Mouse (Mus musculus) ovary, postnatal 10 days (tissue): ENCODE results near the gene Tshz2.
A peak's percentile ranks its signal among the peaks of the same experiment; 100 is the strongest.

Experiments used
- DNase-seq: peaks from one replicate; pipeline ENCODE4 v3.0.0; 2022; ENCODE audit warnings: low spot score

Tshz2 gene

DNA sequence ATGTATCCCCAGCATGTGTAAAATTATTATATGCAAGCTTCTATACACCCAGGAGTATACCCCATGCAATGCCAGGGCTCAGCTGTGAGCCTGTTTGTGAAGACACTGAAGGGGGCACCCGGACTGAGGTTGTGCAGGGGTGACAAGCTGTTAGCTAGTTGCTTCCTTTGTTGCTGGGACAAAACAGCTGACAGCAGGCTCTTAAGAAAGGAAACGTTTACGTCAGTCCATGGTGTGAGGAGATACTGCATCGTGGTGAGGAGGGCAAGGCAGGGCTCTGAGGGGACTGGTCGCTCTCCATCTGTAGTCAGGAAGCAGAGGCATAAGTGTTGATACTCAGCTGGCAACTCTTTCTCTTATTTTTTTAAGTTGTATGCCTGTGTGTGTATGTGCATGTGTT is 237.7 kb downstream of the Tshz2 start:
- DNase-seq: no peak

- no peak for DNase-seq
Measured at GRCm38 (mm10) chr2:169871436-169872060, 238.7 kb downstream of the Tshz2 start.

DNA sequence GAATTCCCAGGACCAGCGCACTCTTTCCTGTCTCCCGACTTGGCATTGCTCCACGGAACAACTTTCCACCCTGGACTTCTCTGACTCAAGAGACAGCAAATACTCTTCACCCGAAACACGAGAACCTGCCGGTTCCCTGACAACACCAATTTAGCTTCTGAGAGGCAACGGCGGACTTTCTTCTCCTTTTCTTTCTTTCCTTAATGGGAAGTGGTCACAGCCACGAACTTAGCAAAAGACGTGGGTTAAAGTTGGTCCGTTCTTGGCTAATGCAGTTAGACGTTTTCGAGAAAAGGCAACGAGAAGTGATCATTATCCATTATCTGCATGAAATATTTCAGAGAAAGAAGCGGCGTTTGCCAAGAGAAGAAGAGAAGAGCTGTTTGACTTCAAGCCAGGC is 240.6 kb downstream of the Tshz2 start:
- no peak for DNase-seq

DNA sequence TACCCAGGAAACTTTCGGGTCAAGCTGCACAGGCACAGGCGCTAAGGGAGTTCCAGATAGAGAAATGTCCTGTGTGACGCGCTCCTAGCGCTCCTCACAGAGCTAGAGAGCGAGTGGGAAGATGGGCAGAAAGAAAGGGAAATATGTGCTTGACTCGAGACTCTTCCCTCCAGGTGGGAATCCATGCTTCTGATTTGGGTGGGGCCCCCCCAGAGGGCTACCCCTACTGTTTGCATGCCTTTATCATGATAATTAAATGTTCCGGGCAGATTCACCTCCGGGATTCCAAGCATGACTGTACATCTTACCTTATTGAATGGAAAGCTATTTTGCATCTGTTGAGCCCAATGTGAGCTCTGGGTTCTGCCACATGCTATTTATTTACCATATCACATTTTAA is 255.1 kb downstream of the Tshz2 start:
- DNase-seq: no peak

- no peak for DNase-seq
Measured at GRCm38 (mm10) chr2:169892441-169893038, 259.7 kb downstream of the Tshz2 start.

- DNase-seq: no peak
Measured at GRCm38 (mm10) chr2:169902896-169903295, 270.1 kb downstream of the Tshz2 start.

GRCm38 (mm10) chr2:169906396-169906795 is 273.6 kb downstream of the Tshz2 start:
- DNase-seq: no peak

DNA sequence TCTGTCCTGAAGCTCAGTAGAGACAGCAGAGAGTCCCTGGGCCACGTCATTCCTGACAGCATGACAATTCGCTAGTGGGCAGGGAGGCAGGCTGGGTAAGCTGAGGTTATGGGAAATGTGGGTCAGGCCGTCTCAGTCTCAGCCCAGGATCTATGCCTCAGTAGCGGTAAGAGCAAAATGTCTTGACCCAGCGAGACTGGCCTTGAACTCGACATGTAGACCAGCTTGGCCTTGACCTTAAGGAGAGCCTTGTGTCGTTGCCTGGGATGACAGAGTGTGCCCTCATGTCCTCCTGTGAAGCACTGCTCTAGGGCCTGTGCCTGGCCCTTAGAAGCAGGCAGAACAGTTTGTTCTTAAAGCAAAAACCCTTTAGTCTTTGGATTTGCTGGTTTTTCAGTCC is 275.2 kb downstream of the Tshz2 start:
- DNase-seq: no peak

DNA sequence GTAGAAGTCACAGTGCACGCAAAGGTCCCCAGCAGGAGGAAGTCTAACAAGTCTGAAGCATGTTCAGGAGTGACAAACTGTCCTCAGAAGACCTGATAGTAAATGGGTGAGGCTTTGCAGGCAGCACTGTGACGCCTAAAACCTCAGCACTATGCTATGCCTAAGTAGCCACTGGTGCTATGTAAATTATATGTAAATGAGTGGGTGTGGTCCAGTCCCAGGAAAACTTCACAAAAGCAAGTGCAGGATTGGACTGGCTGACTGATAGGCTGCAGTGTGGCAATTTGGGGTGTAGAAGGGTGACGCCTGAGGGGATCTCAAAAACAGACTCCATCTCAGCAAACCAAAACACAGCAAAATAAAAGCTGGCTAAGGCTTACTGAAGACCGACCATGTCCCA is 277.8 kb downstream of the Tshz2 start:
- DNase-seq: no peak

GRCm38 (mm10) chr2:169912826-169913225 is 280.0 kb downstream of the Tshz2 start:
- DNase-seq: no peak

GRCm38 (mm10) chr2:169914903-169915302 is 282.1 kb downstream of the Tshz2 start:
- DNase-seq: no peak

- DNase-seq: no peak
Measured at GRCm38 (mm10) chr2:169915326-169915725, 282.5 kb downstream of the Tshz2 start.

GRCm38 (mm10) chr2:169919111-169919695 is 286.4 kb downstream of the Tshz2 start:
- DNase-seq: no peak

GRCm38 (mm10) chr2:169924177-169924810 is 291.5 kb downstream of the Tshz2 start:
- DNase-seq: no peak

DNA sequence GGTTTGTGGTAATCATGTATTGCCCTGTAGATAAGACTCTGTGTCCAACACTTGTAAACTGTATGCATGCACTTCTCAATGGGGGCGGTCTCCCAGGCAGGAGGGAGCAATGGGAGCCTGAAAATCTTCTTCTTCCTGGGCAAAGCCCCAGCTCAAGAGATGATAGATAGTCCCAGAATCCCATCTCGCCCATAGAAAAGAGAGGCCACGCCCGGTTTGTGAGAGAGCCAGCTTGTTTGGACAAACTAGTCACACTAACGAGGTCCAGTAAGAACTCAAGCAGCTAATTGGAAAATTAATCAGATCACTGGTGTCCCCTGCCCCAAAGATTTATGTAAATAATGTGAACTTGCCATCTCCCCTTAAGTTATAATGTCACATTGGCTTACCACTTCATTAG is 292.7 kb downstream of the Tshz2 start:
- DNase-seq: no peak

DNA sequence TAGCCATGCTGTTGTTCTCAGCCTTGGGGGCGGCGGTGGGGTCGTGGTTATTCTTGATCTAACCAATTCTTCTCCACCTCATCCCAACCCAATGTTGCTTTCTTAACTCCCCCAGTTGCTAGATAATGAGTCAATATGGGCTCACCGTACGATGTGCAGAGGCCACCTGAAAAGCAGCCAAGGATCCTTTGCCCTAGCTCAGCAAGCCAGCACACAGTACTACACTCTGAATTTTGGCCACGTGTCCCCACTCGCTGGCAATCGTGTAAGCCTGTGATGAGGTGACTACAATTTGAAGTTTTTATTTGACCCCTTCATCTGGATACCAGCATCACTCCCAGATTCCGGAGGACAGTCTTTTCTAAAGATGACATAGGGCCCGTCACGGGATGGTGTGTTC is 293.2 kb downstream of the Tshz2 start:
- DNase-seq: no peak

- DNase-seq: no peak
Measured at GRCm38 (mm10) chr2:169927401-169927800, 294.6 kb downstream of the Tshz2 start.

- DNase-seq: no peak
Measured at GRCm38 (mm10) chr2:169928447-169929120, 295.8 kb downstream of the Tshz2 start.

DNA sequence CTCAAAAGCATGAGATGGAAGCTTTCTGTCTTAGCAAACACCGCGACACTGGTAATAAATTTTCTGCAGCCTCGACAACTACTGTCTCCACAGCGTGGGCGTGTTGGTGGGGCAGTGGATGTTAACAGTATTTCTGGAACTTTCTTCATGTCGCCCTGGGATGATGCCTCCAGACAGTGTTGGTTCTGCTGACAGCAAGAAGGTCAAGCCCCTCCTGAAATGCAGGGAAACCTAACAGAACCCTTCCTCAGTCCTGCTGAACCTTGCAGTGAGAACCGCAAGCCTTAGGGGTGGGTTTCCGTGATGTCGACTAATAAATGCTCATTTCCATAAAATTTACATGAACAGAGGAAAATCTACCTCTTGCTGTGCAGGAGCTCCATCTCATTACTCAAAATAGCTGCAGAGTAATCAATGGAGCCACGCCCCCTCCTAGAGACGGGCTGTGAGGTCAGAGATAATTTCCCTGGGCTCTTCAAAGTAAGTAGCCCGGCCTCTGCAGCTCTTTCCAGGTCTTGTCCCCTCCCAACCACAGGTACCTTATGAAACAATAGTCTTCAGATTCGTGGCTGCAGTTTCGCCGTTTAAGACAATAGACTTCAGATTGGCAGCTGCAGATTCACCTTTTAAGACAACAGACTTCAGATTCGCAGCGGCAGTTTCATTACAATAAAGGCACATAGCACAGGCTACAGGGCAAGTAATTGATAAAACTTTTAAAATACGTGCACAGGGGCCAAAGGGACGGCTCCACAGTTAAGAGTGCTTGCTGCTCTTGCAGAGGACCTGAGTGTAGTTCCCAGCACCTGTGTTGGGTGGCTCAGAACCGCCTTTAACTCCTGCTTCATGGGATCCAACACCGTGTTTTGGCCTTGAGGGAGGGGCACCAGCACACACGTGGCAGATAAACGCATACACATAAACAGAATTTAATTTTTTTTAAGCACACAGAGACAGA is 297.0 kb downstream of the Tshz2 start:
- peak; percentile 45 for DNase-seq

- no peak for DNase-seq
Measured at GRCm38 (mm10) chr2:169935642-169936041, 302.8 kb downstream of the Tshz2 start.

DNA sequence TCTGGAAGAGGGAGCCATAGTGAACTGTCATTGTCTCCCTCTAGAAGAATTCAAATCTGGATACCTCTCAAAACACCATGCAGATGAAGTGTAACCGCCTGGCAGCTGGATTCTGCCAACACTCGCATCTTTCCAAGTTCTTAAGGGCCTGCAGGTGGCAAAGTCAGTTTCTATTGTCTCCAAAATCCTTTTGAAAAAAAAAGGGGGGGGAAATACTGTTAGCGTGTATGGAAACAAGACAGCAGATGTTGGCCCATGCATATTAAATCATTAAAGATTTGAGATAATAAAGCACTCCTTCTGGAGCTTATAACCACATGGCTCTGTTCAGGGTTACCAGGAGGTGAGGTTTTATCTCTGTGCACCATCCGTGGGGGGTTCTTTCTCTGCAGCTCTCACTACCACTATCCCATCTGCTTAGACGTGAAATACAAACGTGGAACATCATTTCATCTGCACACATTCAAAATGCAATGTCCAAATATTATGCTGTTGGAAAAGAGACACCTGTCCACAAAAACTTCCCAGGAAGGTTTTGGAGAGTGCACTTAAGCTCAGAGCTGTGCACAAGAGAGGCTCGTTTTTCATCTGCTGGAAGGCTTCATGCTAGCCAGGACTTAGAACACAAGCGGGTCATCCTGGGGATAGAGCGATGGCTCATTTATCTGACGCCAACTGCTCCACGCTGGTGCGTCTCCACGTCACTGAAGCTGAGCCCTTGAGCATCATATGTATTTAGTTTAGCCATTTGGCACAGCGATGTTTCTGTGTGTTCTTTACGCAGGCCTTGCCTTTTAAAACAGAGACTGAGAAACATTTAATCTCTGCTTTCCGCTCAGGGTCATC is 307.7 kb downstream of the Tshz2 start:
- DNase-seq: no peak
